Mouse (Mus musculus): ENCODE measurements around the gene Cars2. TPM values are rescaled to one million over a fixed set of nuclear protein-coding genes. Genes with fewer than 3 reads are reported as not detected.

Gene Cars2
- polyA plus RNA-seq, 1 experiment, result 25.9 TPM

DNA sequence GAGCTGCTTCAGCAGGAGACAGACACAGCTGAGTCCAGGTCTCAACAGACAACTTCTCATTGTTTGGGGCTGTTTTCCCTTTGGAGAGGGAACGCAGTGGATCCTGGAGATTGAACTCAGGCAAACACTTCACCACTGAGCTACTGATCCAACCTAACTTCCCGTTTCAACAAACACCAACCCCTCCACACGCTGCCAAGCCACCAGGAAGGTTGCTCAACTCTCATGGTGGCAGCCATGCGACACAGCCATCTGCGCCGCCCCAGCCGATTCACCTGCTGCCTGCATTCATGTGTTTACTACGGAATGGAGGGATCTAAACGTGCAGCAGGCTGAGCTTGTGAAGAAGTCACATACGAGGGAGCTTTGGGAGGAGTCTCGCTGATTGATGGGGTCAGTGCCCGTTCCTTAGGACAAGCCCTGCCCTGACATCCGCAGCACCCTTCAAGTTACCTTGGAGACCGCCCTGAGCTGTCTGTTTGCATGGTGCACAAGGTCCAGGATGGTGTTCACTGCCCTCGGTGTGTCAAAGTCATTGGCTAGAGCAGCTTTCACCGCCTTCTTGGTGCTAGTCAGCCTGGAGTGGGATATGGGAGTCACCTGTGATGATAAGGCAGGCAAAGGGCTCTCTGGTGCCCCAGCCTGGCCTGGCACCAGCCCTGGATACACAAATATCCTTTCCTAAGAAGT lies 33.1 kb downstream of the Cars2 start:
- Histone ChIP-seq H3K4me1 (ENCODE audit: control insufficient read depth, insufficient read depth, low read length) (no peaks in the 10 kb centered on the region), H3K27ac (ENCODE audit: insufficient read depth, low read length) (no peak overlapping the region), H3K4me3 (ENCODE audit: insufficient read depth, low read length) (no peak overlapping the region)
- TF ChIP-seq POLR2A (IDR thresholded peaks at IDR 0.05; ENCODE audit: extremely low read depth, insufficient read depth, low read length), result no peak
- TF ChIP-seq CTCF (IDR thresholded peaks at IDR 0.05; ENCODE audit: extremely low read depth, insufficient read depth, low read length), result no peak

DNA sequence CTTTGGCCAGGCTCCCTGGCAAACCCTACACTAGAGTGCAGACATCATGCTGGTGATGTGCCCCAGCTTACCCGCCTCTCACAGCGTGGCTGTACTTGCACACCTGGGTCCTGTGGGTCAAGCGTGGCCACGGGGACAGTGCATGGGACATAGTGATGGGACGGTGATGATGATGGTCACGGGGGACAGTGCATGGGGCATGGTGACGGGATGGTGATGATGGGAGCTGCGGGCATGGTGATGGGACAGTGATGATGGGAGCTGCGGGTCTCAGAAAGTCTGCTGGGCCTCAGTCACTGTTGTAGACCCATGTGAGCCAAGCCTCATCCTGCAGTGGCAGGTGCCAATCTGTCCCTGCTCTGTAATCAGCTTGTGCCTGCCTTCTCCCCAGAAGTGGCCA lies 34.3 kb downstream of the Cars2 start:
- H3K4me1 ChIP-seq (ENCODE audit: control insufficient read depth, insufficient read depth, low read length), result no peaks in the 10 kb centered on the region
- no peak overlapping the region for H3K4me3 ChIP-seq (ENCODE audit: insufficient read depth, low read length)
- no peak overlapping the region for H3K27ac ChIP-seq (ENCODE audit: insufficient read depth, low read length)
- no peak for TF ChIP-seq CTCF (IDR thresholded peaks at IDR 0.05; ENCODE audit: extremely low read depth, insufficient read depth, low read length)
- TF ChIP-seq POLR2A (IDR thresholded peaks at IDR 0.05; ENCODE audit: extremely low read depth, insufficient read depth, low read length), result no peak

GRCm38 (mm10) chr8:11513247-11513646 lies 37.3 kb downstream of the Cars2 start:
- Histone ChIP-seq H3K4me1 (ENCODE audit: control insufficient read depth, insufficient read depth, low read length) (no peaks in the 10 kb centered on the region), H3K4me3 (ENCODE audit: insufficient read depth, low read length) (no peak overlapping the region)
- no peak for TF ChIP-seq CTCF (IDR thresholded peaks at IDR 0.05; ENCODE audit: extremely low read depth, insufficient read depth, low read length)
- TF ChIP-seq POLR2A (IDR thresholded peaks at IDR 0.05; ENCODE audit: extremely low read depth, insufficient read depth, low read length), result no peak

DNA sequence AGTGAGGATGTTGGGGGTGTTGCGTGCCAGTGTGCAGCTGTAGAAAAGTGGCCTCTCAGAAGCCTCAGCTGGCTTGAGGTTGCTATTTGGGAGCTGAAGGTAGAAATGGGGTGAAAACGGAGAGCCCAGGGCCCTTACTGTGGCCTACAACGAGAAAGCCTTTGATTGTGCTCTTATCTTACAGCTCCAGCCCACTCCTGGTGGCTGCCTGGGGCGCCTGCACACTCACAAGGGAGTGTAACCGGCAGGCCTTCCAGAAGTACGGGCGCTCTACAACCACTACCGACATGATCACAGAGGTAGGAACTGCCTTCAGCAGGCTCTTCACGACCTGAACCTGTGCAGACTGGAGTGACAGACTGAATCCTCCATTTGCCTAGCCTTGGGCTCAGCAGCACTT lies 37.9 kb downstream of the Cars2 start:
- Histone ChIP-seq H3K27ac (ENCODE audit: insufficient read depth, low read length) (no peak overlapping the region), H3K4me3 (ENCODE audit: insufficient read depth, low read length) (no peak overlapping the region), H3K4me1 (ENCODE audit: control insufficient read depth, insufficient read depth, low read length) (no peaks in the 10 kb centered on the region; the same call in 1 of the 2 replicates)
- TF ChIP-seq POLR2A (IDR thresholded peaks at IDR 0.05; ENCODE audit: extremely low read depth, insufficient read depth, low read length), result no peak
- no peak for TF ChIP-seq CTCF (IDR thresholded peaks at IDR 0.05; ENCODE audit: extremely low read depth, insufficient read depth, low read length)

More at GRCm38 (mm10) chr8:11513247-11513646, 37.3 kb downstream of the Cars2 start:
- H3K27ac ChIP-seq (ENCODE audit: insufficient read depth, low read length), result no peak overlapping the region

- H3K27ac ChIP-seq (ENCODE audit: insufficient read depth, low read length), result no peak overlapping the region
- H3K4me3 ChIP-seq (ENCODE audit: insufficient read depth, low read length), result no peak overlapping the region
- H3K4me1 ChIP-seq (ENCODE audit: control insufficient read depth, insufficient read depth, low read length), result no peaks in the 10 kb centered on the region; the same call in 1 of the 2 replicates
- no peak for TF ChIP-seq POLR2A (IDR thresholded peaks at IDR 0.05; ENCODE audit: extremely low read depth, insufficient read depth, low read length)
- TF ChIP-seq CTCF (IDR thresholded peaks at IDR 0.05; ENCODE audit: extremely low read depth, insufficient read depth, low read length), result no peak
These were observed 39.6 kb downstream of the Cars2 start for GRCm38 (mm10) chr8:11510971-11511370.

DNA sequence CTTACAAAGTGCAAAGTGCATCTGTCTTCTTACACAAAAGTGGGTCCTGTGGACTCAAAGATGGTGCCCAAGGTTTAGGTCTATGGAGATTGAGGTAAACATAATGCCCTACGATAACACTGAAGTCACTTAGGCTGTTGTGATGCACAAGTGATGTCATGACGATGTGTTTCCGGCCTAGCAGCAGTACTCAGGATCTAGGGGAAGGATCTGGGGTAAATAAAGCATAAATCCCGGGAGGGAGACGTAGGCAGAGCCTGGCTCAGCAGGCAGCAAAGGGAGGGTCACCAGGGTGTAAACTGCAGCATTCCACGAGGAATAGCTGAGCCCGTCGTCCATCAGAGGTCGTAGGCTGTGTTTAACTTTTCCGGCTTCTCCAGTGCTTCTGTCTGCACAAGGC lies 41.7 kb downstream of the Cars2 start:
- TF ChIP-seq CTCF (IDR thresholded peaks at IDR 0.05; ENCODE audit: extremely low read depth, insufficient read depth, low read length) (no peak), POLR2A (IDR thresholded peaks at IDR 0.05; ENCODE audit: extremely low read depth, insufficient read depth, low read length) (no peak)
- Histone ChIP-seq H3K4me1 (ENCODE audit: control insufficient read depth, insufficient read depth, low read length) (no peaks in the 10 kb centered on the region; the same call in 1 of the 2 replicates), H3K4me3 (ENCODE audit: insufficient read depth, low read length) (no peak overlapping the region), H3K27ac (ENCODE audit: insufficient read depth, low read length) (no peak overlapping the region)

GRCm38 (mm10) chr8:11506802-11507201 lies 43.8 kb downstream of the Cars2 start:
- Histone ChIP-seq H3K4me1 (ENCODE audit: control insufficient read depth, insufficient read depth, low read length) (no peaks in the 10 kb centered on the region; the same call in 1 of the 2 replicates), H3K4me3 (ENCODE audit: insufficient read depth, low read length) (no peak overlapping the region), H3K27ac (ENCODE audit: insufficient read depth, low read length) (no peak overlapping the region)
- TF ChIP-seq POLR2A (IDR thresholded peaks at IDR 0.05; ENCODE audit: extremely low read depth, insufficient read depth, low read length) (no peak), CTCF (IDR thresholded peaks at IDR 0.05; ENCODE audit: extremely low read depth, insufficient read depth, low read length) (peak; percentile 51)

DNA sequence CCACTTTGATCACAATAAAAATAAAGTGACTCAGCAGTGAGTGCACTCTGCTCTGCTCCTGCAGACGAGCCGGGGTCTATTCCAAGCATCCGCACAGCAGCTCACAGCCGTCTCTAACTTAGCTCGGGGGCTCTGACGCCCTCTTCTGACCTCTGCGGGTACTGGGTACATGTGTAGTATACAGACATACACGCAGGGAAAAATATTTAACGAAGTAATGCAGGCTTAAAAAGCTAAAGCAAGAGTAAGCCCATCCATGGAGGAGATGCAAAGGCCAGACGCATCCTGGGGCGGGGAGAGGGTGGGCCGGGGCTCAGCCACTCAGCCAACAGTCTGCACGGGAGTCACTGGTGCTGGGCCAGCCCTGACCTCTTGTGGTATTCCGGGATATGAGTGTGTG lies 44.5 kb downstream of the Cars2 start:
- TF ChIP-seq POLR2A (IDR thresholded peaks at IDR 0.05; ENCODE audit: extremely low read depth, insufficient read depth, low read length), result no peak
- no peak for TF ChIP-seq CTCF (IDR thresholded peaks at IDR 0.05; ENCODE audit: extremely low read depth, insufficient read depth, low read length)

DNA sequence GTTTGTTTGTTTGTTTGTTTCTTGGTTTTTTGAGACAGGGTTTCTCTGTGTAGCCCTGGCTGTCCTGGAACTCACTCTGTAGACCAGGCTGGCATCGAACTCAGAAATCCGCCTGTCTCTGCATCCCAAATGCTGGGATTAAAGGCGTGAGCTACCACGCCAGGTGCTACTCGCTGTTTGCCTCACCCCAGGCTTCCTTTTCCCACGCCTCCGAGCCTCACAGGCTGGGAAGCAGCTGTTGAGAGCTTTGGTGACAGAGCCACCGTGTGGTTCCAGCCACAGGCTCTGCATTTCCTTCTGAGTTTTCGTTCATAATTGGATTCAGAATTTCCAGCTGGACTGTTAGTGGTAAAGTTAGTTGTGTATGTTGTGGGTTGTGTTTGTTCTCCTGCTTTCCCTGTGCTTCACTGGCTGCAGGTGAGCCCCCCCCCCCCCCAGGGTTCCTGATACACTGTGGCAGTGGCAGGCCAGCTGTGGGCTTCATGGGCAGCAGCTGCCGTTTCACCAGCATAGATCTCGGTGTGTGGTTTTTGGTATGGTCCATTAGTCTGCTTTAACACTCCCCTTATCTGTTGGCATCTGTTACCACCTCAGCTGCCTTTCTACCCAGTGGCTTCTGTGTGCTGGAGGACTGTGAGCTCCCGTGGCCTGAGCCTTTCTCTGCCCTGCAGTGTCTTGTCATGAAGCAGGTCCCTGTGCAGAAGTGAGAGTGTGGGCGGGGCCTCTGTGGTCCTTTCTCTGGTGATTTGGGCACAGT lies 46.9 kb downstream of the Cars2 start:
- H3K4me1 ChIP-seq (ENCODE audit: control insufficient read depth, insufficient read depth, low read length), result no peaks in the 10 kb centered on the region; the same call in 1 of the 2 replicates
- no peak for TF ChIP-seq CTCF (IDR thresholded peaks at IDR 0.05; ENCODE audit: extremely low read depth, insufficient read depth, low read length)
- TF ChIP-seq POLR2A (IDR thresholded peaks at IDR 0.05; ENCODE audit: extremely low read depth, insufficient read depth, low read length), result no peak
- no peak overlapping the region for H3K4me3 ChIP-seq (ENCODE audit: insufficient read depth, low read length)
- H3K27ac ChIP-seq (ENCODE audit: insufficient read depth, low read length), result no peak overlapping the region

More for the DNA sequence above, 44.5 kb downstream of the Cars2 start:
- Histone ChIP-seq H3K4me1 (ENCODE audit: control insufficient read depth, insufficient read depth, low read length) (no peaks in the 10 kb centered on the region; the same call in 1 of the 2 replicates), H3K4me3 (ENCODE audit: insufficient read depth, low read length) (no peak overlapping the region), H3K27ac (ENCODE audit: insufficient read depth, low read length) (no peak overlapping the region)
